Mouse (Mus musculus) retina, postnatal 7 days (tissue): ENCODE data around the gene BC030867.

Experiments used
- DNase-seq: peaks from one replicate; pipeline ENCODE4 v3.0.0-alpha.2; 2012; ENCODE audit warnings: low read depth, low spot score

Gene BC030867

DNA sequence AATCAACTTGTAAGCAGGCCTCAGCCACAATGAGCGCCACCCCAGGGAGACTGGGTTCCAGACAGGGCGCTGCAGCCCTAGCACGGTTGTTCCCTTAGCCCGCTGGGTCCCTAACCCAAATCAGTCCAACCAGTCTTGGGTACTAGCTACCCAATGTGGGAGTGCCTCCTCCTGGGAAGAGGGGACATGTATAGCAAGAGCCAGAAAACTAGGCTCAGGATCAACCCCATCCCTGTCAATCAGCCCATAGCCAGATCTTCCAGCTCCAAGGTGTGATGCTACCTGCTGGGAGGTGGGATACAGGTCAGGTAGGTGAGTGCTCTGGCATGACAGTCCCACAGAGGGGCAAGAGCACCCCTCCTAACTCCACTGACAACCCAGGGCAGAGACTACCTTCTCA lies 41.5 kb downstream of the BC030867 start:
- no peak for DNase-seq

DNA sequence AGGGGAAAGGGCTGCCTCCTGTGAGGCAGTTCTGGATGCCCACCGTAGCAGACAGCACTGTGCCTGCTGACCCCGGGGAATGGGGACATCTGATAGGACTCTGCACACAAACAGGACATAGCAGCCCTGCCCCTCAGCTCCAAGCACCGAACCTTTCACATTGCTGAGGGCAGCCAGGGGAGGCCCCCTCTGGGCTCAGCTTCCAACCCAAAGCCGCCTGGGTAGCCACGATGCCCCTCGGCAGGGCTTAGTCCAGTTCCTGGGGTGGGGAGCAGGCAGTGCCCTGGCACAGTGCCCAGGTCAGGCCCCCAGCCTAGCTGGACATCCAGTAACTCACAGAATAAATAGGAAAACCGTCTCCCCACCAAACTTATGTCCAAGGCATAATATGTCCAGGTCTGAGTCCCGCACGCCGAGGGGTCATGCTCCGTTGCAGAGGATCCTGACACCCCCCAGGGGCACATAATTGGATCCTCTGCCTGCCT lies 42.4 kb downstream of the BC030867 start:
- DNase-seq: no peak

DNA sequence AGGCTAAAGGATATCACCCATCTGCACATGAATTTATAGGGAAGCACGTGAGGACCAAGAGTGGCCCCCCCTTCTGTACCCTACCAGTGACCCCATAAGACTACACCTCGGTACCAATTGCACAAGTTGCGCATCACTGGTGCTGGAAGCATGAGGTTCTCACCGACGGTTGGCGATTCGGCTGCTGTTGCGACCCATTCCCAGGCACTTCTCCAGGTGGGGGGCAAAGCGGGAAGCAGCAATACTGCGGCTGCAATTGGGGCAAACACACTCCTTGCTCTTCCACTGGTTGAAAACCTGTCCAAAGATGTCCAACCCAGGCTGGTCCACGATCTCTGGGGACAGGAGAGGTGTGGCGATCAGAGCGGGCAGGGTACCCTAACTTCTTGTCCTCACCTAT lies 45.3 kb downstream of the BC030867 start:
- no peak for DNase-seq

DNA sequence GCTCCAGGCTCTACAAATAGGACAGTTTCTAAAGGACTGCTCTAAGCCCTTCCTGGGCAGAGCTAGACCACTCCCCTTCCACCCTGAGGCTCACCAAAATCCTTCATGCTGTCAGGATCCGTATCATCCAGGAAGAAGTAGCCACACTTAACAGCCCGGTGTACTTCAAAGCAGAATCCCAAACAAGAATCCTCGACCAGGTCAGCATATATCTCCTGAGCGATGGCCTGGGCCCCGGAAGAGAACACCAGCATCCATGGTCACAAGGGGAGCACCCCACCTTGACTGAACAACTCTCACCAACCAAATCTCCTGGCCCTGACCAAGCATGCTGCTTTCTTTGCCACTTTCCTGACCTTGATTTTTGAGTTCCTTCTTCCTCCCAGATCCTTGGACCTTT lies 45.7 kb downstream of the BC030867 start:
- no peak for DNase-seq

DNA sequence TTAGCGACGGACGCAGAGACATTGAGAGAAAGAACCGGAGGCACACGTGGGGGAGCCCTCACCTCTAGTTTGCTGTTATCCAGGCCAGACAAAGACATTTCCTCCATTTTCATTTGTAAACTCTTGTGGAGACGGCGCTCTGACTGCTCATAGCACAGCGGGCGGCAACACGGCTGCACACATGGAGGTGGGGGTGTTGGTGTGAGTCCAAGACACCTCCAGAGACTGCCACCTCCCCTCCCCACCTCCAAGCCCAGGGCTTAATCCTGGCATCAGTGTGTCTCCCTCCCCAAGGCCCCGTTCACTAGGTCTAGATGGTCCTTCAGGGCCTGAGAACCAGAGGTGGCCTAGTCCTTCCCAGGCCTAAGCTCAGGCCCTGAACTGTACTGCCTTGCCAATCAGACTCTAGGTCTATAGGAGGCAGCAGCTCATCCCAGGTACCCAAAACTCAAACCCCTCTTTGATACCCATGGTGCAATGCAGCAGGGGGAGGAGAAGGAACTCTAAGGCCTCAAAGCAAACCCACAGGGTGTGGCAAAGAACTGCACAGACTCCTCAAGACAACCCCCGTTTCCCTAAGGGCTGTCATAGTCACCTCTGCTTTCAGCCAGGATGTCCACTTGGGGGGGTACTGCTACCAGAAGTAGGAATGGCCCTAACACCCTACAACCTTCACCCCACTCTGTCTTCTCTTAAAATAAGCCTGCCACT lies 46.4 kb downstream of the BC030867 start:
- DNase-seq: no peak

DNA sequence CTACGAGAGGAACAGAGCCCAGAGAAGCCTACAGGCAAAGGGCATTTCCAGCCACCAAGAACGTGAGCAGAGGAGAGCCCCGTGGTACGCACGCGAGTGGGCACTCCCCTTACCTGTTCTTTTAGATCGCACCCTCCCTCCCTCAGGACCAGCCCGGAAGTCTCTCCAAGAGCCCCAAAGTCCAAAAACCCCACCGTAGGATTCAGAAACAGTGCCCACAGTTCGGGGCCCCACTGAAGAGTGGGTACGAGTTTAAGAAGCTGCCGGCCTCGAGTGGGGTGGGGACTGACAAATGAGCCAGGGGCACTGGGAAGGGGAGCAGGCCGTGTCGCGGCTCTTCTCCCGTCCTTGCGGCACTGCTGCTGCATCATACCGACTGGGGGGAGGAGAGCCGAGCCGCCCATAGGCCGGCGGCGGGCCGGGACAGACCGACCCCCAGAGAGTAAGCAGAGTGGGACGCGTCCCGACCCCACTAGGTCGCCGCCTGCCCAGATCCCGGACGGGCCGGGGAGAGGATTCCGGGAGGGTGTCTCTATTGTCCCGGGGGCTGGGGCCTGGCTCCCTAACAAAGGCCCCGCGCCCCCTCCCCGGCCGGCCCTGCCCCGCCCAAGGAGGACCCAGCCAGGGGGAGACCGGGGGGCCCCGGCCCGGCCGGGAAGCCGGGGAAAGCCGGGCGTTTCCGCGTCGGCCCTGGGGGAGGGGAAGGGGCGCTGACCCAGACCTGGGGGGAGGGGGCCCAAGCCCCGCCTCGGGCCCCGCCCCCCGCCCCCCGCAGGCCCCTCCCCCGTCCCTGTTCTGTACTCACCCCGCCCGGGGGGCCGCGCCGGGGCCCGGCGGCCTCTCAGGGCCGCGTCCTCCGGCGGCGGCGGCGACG lies 47.2 kb downstream of the BC030867 start:
- DNase-seq: peak; percentile 51

DNA sequence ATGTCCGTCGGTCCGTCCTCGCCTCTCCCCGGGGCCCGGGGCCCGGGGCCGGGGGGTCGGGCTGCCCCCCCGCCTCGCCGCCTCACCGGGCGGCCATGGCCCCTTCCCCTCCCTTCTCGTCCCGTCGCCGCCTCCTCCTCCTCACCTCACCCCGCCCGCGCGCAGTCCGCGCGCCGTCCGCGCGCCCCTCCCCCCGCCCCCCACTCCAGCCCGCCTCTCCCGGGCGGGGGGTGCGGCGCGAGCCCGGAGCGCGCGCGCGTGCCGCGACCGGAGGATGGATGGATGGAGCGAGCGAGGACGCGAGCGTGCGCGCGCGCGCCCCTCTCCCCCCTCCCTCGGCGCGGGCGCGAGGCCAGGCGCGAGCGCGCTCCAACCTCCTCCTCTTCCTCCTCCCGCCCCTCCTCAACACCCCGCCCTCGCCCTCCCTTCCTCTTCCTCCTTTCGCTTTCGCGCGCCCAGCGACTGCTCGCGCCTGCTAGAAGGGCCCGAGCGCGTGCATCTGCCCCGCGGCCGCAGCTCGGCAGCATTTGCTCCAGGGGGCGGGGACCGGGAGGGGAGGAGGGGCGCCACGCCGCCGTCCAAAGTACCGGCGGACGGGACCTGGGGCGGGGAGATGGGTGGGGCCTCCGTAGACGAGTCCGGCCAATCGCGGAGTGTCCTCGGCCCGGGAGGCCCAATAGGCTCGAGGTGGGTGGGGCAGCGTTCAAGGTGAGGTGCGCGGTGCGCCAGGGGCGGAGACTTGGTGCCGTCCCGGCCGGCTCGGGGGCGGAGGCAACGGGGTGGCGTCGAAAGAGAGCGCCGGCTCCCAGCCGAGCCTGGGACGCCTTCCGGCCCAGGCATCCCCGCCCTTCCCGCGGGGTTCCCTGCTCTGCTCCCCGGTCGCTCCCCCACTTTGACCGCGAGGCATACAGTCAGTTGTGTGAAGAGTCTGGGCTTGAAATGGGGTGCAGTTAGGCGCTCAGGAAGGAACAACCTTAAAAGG lies 48.1 kb downstream of the BC030867 start, which contains the start of gene Atxn7l3:
Atxn7l3 (minus strand) TSS at position 141 of the 982 bp plus-strand sequence.
- peak; percentile 94 for DNase-seq

DNA sequence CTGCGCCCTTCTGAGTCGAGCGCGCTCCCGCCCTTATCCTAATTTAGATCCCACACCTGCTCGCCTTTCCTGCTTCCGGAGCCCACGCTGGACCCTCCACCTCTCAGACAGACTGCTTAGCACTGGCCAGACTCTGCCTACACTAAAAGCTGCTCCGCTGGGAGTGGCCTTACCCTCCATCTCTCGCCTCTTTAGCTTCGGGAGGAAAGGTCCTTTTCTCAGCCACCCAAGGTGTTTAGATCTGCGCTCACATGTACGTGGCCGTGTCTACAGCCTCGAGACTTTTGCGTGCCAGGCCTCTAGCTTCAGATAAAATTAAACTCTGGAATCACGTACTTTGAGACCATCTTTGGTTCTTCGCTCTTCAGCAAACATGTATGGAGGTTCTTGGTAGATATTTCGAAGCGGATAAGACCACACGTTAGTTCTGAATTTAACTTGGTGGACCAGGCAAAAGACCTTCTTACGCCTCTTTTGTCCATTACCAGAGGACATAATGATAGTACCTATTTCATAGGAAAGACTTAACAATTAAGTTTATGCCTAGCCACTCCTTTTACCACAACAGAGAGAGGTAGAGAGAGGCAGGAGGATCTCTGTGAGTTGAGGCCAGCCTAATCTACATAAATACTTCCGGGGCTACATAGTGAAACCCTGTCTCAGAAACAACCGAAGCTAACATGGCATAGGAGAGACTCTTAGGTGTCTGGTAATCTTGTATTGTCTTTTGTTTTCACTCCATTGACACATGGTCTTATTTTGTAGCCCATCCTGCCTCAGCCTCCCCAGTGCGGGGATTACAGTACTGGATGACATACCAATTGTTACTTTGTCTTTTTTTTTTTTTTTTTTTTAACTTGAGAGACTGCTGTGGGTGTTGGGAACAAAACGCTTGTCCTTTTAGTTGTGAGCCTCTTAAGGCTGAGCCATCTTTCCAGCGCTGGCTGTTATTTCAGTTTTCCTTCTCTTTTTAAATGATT lies 49.2 kb downstream of the BC030867 start:
- DNase-seq: no peak

DNA sequence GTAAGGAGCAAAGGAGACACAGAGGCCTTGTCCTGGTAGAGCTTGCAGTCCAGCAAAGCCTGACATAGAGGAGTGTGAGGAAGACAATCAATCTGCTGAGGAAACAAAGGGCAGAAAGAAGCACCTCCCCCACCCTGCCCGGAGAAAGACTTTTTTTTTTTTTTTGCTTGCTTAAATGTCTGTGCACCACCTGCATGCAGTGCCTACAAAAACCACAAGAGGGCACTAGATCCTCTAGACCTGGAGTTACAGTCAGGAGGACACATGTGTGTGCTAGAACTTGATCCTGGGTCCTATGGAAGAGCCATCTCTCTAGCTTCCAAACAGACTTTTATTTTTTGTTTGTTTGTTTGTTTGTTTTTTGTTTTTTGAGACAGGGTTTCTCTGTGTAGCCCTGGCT lies 51.2 kb downstream of the BC030867 start:
- DNase-seq: peak; percentile 54

DNA sequence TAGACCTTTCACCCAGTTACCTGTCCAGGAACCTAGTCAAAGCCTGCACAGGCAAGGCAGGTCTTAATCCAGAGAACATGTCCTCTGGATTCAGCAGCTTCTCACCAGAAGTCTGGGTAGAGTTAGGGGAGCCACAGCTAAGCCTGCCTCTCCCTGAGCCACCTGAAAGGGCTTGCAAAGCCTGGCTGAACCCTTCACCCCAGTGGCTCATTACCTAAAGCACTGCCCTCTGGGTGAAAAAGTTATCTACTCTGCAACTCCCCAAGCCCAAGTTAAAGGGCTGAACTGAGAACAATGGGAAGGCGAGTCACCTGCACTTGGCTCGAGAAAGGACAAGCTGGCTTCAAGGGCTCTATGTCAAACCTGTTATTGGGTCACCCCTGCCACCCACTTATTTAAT lies 55.5 kb downstream of the BC030867 start:
- DNase-seq: no peak

DNA sequence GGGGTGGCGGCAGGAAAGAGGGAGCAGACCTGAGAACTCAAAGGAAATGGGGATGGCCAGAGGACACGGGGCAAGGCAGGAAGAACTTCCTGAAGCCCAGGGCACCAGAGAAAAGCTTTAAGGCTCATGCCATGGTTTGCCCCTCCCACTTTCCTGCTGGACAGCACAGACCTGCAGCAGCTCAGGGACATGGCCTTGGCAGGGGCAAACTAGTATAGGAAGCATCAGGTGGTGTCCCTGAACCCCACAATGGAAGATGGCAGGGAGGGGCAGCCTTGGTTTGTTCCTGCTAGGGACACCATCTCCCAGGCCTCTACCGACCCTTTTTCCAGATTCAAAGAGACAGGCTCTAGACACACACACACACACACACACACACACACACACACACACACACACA lies 56.7 kb downstream of the BC030867 start:
- DNase-seq: no peak

DNA sequence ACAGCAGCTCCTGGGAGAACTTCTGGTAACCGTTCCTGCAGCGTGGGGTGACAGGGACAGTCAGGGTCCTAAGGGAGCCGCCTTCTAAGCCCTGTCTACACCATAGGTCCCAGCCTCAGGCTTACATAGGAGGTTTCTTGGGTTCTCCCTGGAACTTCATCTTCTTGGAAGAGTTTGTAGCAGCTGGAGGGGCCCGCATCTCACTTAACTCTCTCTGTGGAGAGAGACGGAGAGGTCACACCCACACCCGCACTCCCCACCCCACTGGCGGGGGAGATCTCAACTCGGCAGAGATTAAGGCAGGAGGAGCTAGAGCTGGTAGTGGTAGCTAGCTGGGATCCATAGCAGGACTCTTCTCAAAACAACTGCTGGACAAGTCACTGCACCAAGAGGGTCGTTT lies 59.4 kb downstream of the BC030867 start:
- DNase-seq: no peak

DNA sequence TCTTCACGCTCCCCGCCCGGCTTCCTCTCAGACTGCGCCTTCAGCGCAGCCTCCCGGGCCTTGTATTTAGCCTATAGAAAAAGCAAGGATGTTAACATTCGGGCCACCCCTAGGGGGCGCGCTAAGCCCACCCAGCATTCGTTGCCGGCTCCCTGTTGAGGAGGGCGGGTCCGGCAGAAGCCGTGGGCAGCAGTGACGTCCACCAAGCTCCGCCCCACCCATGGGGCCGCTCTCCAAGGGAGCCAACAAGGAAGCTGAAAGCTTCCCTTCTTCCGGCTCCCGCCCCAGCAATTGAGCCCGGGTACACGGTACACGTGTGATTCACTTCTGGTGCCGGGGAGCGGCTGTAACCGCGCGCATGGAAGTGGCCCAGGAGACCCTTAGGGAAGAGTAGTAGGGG lies 60.3 kb downstream of the BC030867 start:
- peak; percentile 92 for DNase-seq

DNA sequence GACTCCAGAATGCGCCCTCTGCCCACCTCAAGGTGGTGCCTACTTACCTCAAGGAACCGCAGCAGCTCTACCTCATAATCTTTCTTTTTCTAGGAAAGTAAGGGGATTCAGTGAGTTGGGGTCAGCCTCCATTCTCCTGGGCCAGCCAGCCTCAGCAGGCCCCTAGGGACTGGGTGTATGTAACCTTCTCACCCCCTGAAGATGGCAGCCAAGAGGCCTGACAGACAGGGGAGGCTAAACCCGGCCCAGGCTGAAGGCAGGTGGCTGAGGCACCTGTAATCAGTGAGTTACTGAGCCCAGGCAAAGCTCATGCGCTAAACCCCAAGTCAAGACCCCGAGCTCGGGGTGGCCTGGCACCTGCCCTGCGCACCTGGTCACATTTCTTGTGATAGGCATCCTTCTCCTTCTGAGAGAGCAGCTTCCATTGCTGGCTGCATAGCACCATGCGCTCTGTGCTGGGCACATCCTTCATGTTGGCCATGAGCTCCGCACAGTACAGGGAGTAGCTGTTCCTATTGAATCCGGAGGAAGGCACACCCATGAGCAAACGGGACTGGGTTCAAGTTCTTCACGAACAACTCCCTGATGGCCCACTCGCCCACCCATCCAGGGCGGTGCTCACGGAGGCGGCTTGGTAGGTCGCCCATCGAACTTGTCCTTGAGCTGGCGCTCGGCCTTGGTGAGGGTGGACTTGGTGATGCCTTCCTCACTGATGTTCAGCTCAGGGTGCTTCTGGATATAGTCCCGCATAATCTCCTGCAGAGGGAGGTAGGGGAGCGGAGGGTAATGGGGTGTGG lies 61.3 kb downstream of the BC030867 start:
- DNase-seq: no peak

DNA sequence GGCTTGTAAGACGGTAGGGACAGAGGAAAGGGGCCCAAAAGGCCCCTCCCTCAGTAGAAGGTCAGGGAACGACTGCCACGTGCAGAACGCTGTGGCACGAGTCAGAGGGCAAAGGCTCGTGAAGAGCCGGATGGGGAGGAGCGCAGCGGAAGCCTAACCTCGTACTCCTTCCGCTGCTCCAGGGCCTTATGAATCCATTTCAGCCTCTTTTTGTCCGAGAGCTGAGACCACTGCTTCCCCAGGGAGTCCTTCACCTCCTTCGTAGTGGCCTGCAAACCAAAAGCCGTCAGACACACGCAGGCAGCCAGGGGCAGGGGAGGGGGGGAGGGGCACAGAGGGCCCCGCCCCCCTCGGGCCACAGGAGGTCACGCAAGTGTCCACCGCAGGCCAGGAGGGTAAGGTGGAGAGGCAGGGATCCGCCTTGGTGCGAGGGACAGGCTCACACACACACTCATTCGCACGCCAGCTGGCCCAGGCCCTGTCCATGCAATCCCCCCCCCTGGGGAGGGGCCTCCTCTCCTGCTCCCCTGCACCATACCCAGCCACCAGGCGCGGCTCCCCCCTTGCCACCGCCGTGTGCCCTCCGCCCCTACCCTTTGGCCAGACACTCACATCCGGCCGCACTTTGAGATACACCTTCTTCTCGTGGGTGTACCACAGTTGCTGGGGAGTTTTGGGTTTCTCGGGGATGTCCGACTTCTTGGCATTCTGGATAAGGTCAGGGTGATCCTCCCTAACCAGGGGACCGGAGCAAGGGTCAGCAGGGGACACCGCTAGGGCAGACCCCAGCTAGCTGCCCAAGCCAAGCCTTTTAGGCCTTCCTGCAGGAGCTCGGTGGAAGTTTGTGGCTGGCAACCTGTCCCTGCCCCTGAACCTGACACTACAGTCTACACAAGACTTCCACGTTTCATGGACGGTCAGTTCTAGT lies 62.4 kb downstream of the BC030867 start:
- no peak for DNase-seq

DNA sequence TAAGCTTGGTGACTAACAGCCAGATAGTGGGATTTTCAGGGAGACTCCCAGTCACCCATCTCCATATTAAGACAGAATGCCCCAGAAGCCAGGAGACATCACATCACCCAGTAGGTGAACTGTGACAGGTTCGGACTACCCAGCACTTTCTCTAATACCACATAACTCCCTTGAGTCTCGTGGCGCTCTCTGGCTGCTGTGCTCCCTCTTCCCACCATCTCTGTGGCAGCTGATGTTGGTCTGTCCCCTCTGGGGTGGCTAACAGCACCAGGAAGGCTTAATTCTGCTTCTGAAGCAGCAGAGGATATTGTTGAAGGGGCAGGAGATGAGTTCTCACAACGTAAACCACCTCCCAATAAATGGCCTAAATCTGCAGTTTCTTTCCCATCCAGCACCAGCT lies 63.3 kb downstream of the BC030867 start:
- no peak for DNase-seq

DNA sequence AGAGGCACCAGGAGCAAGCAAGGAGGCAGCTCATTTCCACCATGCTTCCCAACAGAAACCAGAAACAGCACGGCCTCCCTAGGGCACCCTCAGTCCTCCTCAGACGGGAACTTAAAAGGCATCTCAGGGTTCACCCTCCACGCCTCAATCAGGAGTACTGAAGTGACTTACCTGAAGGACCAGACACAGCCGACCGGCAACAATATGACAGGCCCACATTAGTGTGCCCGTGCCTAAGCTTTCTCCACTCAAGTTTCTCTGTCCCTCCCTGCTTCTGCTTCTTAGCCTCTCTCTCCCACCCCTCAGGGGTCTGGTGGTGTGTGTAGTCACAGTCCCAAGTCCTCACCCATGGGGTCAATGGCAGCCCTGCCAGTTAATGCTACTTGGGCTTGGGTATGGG lies 63.9 kb downstream of the BC030867 start:
- no peak for DNase-seq

DNA sequence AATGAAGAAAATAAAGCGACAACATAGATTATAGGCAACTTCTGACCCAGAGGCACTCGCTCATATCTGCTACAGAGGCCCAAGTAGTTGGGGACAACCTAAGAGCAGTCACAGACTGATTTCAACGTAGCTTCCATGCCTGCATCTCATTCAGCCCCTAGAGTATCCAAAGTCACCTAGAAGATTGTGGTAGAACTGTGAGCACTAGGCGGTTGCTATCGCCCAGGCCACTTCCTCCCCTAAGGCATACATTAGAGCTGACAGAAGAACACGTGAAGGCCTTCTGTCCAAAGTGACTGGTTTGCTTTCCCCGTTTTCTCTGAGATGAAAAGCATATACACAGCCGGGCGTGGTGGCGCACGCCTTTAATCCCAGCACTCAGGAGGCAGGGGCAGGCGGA lies 65.6 kb downstream of the BC030867 start:
- DNase-seq: no peak
